Mouse (Mus musculus) forebrain, embryonic 15.5 days (tissue): ENCODE results near the gene Lyst. TPM values are rescaled to one million over a fixed set of nuclear protein-coding genes. Genes with fewer than 3 reads are reported as not detected.

Experiments
- ATAC-seq: fragments of 200-750 bp; cut with Nextera tagmentation; replicated peaks from 2 replicates; pipeline ENCODE4 v1.8.0; 2017; ENCODE audit warnings: mild to moderate bottlenecking, moderate TSS enrichment, moderate library complexity
- H3K27ac ChIP-seq: fragments of 300-500 bp; sonication (generic); replicated peaks from 2 replicates; pipeline ENCODE4 v1.5.1; 2015; ENCODE audit warnings: mild to moderate bottlenecking, inconsistent platforms
- H3K27me3 ChIP-seq: fragments of 300-500 bp; sonication (generic); 2 replicates; pipeline ENCODE4 v1.6.1; 2015; ENCODE audit warnings: inconsistent platforms
- H3K36me3 ChIP-seq: fragments of 300-500 bp; sonication (generic); 2 replicates; pipeline ENCODE4 v1.6.1; 2015; ENCODE audit warnings: mild to moderate bottlenecking, inconsistent platforms
- H3K4me1 ChIP-seq: fragments of 300-500 bp; sonication (generic); 2 replicates; pipeline ENCODE4 v1.6.1; 2015; ENCODE audit warnings: inconsistent platforms
- H3K4me2 ChIP-seq: fragments of 300-500 bp; sonication (generic); replicated peaks from 2 replicates; pipeline ENCODE4 v1.6.1; 2015; ENCODE audit warnings: mild to moderate bottlenecking, inconsistent platforms
- H3K4me3 ChIP-seq: fragments of 300-500 bp; sonication (generic); 2 replicates; pipeline ENCODE4 v1.5.1; 2015; ENCODE audit warnings: mild to moderate bottlenecking, inconsistent platforms
- H3K9ac ChIP-seq: fragments of 300-500 bp; sonication (generic); replicated peaks from 2 replicates; pipeline ENCODE4 v1.6.1; 2015; ENCODE audit warnings: mild to moderate bottlenecking, inconsistent platforms
- H3K9me3 ChIP-seq: fragments of 300-500 bp; sonication (generic); 2 replicates; pipeline ENCODE4 v1.6.1; 2016; ENCODE audit warnings: inconsistent platforms
- WGBS: fragments of 180-500 bp; shearing (Covaris S2); methylation state at CpG from one replicate; pipeline ENCODE4 v1.1.7; 2015; ENCODE audit warnings: mixed read lengths; 5-methylcytosine and 5-hydroxymethylcytosine counted together
- polyA plus RNA-seq: library from polyadenylated mRNA; unstranded; fragments of >200 nt; fragmentation: Nextera tagmentation; extraction: Ambion mirVana; gene quantifications from 2 replicates; pipeline ENCODE4 v1.2.1, GENCODE M21; 2015

Lyst gene
- polyA plus RNA-seq, 1 experiment from 2014 or later = 4.1 TPM

DNA sequence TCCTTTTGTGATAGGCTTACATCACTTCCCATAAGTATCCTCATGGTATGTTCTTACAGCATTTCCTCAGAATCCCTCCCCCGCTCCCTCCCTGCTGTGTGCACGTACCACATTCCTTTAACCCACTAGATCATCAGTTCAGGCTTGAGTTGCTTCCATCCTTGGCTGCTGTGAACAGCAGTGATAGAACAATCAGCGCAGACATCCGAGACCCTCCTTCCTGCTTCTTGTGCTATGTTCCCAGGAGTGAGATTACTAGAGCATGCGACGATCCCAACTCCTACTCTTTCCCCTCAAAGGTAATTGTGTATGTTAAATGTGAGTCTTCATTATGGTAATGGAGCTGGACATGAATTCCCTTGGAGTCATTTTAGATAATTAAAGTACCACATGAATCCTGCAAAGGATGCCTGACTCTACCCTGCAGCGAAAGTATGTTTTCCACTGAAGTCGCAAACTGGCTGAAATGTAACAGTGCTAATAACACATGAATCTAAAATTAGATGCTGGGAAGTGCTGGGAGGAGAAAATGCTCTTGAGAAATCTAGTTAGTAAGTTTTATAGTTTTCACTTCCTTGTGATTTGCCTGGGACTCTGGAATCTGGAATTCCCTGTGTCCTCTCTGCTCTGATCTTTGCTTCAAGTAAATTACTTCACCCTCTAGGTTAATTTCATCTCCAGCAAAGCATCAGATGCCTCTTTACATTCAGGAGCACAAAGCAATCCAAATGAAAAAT, 13.6 kb upstream of the Lyst start:
- Histone ChIP-seq H3K9ac (no peak overlapping the region), H3K36me3 (no peaks in the 10 kb centered on the region), H3K9me3 (no peaks in the 10 kb centered on the region), H3K4me2 (no peak overlapping the region), H3K27ac (no peak overlapping the region), H3K27me3 (no peaks in the 10 kb centered on the region), H3K4me3 (no peak overlapping the region), H3K4me1 (peaks cover 20% of the 10 kb centered on the region)
- no peak for ATAC-seq
- WGBS = 48% methylated on average over 8 of the region's 8 CpGs

DNA sequence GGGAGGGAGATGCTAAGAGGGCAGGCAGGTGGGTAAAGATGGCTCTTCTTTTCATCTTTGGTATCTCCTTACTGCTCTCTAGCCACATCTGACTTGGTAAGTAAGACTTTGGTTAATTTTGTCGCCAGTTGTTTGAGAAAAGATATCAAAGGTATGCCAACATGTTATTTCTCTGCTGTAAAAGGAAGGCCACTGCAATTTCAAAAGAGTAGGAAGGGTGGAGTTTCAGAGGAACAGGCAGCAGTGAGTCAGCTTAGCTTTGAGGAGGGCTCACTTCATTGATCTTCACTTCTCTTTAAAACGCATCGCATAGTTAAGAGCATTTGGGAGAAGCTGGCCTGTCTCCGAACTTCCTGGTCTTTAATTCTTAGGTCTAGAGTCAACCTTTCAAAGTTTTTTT, 8.2 kb upstream of the Lyst start:
- H3K27ac ChIP-seq = no peak overlapping the region
- H3K4me2 ChIP-seq = no peak overlapping the region
- WGBS = 81% methylated on average over 4 of the region's 4 CpGs
- H3K9ac ChIP-seq = no peak overlapping the region
- ATAC-seq = no peak
- H3K4me3 ChIP-seq = no peak overlapping the region
- no peaks in the 10 kb centered on the region for H3K27me3 ChIP-seq
- no peaks in the 10 kb centered on the region for H3K4me1 ChIP-seq
- no peaks in the 10 kb centered on the region for H3K9me3 ChIP-seq
- H3K36me3 ChIP-seq = no peaks in the 10 kb centered on the region

DNA sequence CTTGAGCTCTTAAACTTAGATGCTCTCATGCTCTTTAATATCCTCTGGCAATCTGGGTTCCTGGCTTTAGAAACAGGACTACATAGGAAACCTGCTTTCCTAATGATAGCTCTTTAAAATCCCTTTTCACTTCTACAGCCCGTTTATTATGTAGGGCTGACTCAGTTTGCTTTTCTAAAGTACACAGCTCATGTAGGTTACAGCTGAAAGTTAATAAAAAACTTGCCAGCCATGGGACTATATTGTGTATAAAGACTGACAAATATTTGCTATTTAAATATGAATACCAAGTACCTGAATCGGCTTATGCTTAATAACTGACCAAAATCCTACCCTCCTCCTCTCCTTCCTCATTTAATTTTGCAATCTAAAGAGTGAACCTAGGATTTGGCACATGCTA, 6.7 kb upstream of the Lyst start:
- H3K9ac ChIP-seq = no peak overlapping the region
- H3K27me3 ChIP-seq = no peaks in the 10 kb centered on the region
- H3K36me3 ChIP-seq = no peaks in the 10 kb centered on the region
- H3K27ac ChIP-seq = no peak overlapping the region
- no peaks in the 10 kb centered on the region for H3K4me1 ChIP-seq
- no peak overlapping the region for H3K4me2 ChIP-seq
- H3K9me3 ChIP-seq = no peaks in the 10 kb centered on the region
- WGBS = 37% methylated on average over 2 of the region's 2 CpGs
- H3K4me3 ChIP-seq = no peak overlapping the region
- ATAC-seq = no peak

DNA sequence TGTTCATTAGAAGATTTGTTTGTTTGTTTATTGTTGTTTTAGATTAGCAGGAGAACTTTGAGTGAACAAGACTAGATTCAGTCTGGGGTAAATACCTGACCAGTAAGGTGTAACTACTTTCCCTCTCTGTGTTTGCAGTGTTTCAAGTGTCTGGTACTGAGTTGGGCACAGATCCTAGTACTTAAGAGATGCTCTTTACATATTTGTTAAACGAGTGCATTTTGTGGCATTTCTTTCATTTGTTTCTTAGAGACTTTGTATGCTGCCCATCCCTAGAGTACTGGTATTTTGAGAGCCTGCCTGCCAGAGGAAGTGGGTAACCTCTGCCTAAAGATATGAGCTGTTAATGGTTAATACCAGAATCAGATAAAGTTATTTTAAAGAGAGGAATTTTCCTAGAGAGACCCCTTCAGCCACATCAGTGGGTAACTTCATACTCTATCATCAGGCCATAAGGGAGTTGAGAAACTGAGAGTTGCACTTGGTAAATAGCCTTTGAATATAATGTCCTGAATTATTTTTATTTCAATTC, 2.5 kb upstream of the Lyst start:
- no peaks in the 10 kb centered on the region for H3K27me3 ChIP-seq
- no peaks in the 10 kb centered on the region for H3K9me3 ChIP-seq
- no peaks in the 10 kb centered on the region for H3K36me3 ChIP-seq
- H3K4me2 ChIP-seq = no peak overlapping the region
- WGBS = 78% methylated on average over 1 of the region's 1 CpGs
- ATAC-seq = no peak
- no peak overlapping the region for H3K4me3 ChIP-seq
- H3K9ac ChIP-seq = no peak overlapping the region
- H3K4me1 ChIP-seq = peaks cover 13% of the 10 kb centered on the region
- H3K27ac ChIP-seq = no peak overlapping the region

DNA sequence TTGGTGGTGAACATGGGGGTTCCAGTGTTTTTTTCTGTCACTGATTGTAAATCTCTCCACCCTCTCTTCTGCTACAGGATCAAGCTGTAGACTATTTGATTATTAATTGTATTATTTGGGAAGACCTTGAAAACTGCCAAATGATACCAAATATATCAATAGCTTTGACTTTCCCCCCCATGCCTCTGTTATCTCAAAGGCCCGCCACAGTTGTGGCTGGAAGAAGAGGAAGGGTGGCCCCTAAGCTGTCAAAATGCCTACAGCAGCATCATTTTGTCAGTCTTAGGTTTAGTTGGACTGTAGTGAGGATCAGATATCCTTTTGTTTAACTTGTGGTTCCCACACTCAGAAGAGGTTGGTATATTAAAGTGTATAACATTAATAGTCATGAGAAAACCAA, 1.7 kb upstream of the Lyst start:
- Histone ChIP-seq H3K9ac (no peak overlapping the region), H3K4me1 (peaks cover 13% of the 10 kb centered on the region), H3K27me3 (no peaks in the 10 kb centered on the region), H3K36me3 (no peaks in the 10 kb centered on the region), H3K27ac (no peak overlapping the region), H3K4me3 (no peak overlapping the region), H3K9me3 (no peaks in the 10 kb centered on the region), H3K4me2 (no peak overlapping the region)
- ATAC-seq = no peak
- WGBS = 89% methylated on average over 1 of the region's 1 CpGs

DNA sequence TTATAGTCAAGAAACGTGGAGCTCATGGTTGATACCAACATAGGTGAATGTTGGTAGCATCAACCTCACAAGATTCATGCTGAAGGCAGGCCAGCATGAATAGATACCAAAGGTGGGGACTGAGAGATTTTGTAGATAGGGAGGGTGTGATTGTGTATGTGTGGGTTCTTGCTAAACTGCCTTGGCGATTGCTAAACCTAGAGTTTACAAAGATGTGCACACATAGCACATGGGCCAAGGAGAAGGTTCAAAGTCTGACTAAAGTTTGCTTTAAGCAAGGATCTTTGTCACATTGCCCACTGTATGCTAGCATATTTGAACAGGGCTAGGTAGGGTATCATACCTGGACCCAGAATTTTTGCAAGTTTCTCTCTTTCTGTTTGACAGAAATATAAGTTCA, 1.2 kb upstream of the Lyst start:
- no peak overlapping the region for H3K9ac ChIP-seq
- no peak overlapping the region for H3K4me3 ChIP-seq
- WGBS = 83% methylated on average over 2 of the region's 2 CpGs
- H3K4me1 ChIP-seq = peaks cover 13% of the 10 kb centered on the region
- no peaks in the 10 kb centered on the region for H3K36me3 ChIP-seq
- H3K27me3 ChIP-seq = no peaks in the 10 kb centered on the region
- no peak for ATAC-seq
- no peaks in the 10 kb centered on the region for H3K9me3 ChIP-seq
- no peak overlapping the region for H3K27ac ChIP-seq
- H3K4me2 ChIP-seq = no peak overlapping the region

DNA sequence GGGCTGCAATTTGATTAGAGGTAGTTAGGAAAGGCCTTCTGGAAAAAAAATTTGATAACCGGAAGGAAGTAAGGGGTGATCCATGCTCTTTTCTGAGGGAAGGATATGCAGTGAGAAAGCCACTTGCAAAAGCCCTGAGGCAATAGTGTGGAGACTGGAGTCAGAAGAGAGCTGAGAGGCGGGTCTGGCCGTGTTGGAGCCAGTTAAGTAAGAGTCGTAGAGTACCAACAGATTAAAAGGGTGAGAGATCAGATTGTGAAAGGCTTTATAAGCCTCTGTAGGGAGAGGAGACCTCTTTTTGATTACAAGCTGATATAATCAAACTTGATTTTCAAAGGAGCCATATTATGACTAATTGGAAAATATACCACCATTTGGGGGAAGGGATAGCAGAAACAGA, 1.7 kb downstream of the Lyst start:
- Histone ChIP-seq H3K4me1 (peaks cover 13% of the 10 kb centered on the region), H3K27me3 (no peaks in the 10 kb centered on the region), H3K9ac (no peak overlapping the region), H3K4me3 (no peak overlapping the region), H3K4me2 (0 out of 2 replicates have a peak overlapping the region, but pooled peaks have one; percentile 4), H3K9me3 (no peaks in the 10 kb centered on the region), H3K27ac (no peak overlapping the region), H3K36me3 (no peaks in the 10 kb centered on the region)
- no peak for ATAC-seq
- 57% methylated on average over 4 of the region's 4 CpGs for WGBS

DNA sequence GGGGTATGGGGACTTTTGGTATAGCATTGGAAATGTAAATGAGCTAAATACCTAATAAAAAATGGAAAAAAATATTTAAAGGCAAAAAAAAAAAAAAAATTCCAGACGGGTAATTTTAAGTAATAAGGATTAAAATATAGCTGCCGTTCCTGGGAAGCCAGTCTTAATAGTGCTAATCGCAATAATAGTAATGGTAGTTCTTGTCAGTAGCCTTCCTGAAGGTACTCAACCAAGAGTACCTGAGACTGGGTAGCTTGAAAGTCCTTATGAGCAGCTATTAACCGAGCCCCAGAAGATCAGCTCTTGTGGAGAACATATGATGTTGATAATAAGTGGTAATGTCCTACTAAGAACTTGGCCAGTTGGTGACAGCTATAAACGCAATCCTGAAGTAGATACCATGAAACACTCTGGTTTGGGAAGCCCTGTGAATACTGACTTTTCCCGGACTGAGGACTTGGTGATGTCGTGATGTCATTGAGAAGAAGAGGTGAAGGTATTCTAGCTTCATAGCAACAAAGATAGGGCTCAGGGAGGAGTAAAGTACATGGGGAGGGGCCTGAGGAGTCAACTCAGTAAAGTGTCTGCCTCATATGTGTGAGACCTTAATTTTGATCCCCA, 6.3 kb downstream of the Lyst start:
- Histone ChIP-seq H3K27me3 (no peaks in the 10 kb centered on the region), H3K4me2 (no peak overlapping the region), H3K36me3 (no peaks in the 10 kb centered on the region), H3K27ac (no peak overlapping the region), H3K4me1 (peaks cover 5% of the 10 kb centered on the region; the same call in 1 of the 2 replicates), H3K4me3 (no peak overlapping the region), H3K9ac (no peak overlapping the region), H3K9me3 (no peaks in the 10 kb centered on the region)
- ATAC-seq = no peak
- 94% methylated on average over 7 of the region's 7 CpGs for WGBS

DNA sequence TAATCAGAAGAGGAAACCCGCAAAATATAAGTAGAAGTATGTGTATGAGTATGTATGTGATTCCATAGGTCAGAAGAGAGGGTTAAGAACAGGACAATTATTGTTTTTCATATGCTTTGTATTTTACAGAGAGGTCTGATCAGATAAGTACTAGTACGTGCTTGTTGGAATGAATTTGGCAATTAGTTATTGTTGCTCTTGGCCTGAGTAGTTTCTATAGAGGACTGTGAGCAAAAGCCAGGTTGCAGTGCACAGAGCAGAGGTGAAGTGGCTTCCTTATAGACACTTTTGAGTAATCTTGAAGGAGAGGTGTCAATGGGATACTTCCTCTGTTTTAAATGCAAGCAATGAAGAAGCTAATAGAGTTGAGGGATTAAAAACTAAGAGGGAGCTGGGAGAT, 7.7 kb downstream of the Lyst start:
- Histone ChIP-seq H3K36me3 (no peaks in the 10 kb centered on the region), H3K9me3 (no peaks in the 10 kb centered on the region), H3K27me3 (no peaks in the 10 kb centered on the region), H3K4me1 (no peaks in the 10 kb centered on the region), H3K9ac (no peak overlapping the region), H3K27ac (no peak overlapping the region), H3K4me3 (no peak overlapping the region), H3K4me2 (no peak overlapping the region)
- no peak for ATAC-seq
- WGBS = 85% methylated on average over 2 of the region's 2 CpGs

DNA sequence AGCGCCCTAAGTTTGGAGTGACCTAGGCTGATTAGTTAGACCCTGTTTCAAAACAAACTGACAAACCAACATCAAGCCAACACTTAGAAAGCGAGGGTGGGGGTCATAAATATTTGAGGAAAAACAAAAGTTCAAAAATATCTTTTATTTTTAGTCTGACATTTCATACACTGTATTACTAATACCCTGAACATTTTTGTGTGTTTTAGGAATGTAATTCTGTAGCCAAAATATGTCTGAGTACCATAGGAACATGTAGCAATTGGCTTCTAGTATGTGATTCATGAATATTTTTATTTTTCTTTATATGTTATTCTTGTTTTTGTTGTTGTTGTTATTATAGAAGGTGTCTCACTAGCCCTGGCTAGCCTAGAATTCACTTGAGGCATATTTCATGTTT, 11.2 kb downstream of the Lyst start:
- no peak overlapping the region for H3K27ac ChIP-seq
- H3K27me3 ChIP-seq = no peaks in the 10 kb centered on the region
- no peaks in the 10 kb centered on the region for H3K9me3 ChIP-seq
- no peak for ATAC-seq
- H3K4me1 ChIP-seq = no peaks in the 10 kb centered on the region
- H3K4me3 ChIP-seq = no peak overlapping the region
- 96% methylated on average over 2 of the region's 2 CpGs for WGBS
- H3K4me2 ChIP-seq = no peak overlapping the region
- H3K36me3 ChIP-seq = no peaks in the 10 kb centered on the region
- H3K9ac ChIP-seq = no peak overlapping the region

DNA sequence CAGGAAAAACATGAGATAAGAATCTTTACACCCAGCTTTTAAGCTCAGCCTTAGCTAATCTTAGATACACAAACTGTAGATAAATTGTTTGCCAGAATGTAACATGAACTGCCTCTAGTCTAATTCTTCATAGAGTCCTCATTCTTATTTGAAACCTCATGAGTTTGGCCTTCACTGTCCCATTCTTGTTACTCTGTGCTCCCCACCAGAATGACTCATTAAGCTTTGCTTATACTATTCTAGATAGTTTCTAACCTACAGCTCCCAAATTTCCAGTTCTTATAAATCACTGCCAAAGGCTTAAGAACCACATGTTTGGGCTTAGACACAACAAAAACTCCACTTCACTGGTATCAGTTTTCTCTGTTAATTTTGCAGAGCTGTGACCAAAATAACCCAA, 16.0 kb downstream of the Lyst start:
- H3K9ac ChIP-seq = no peak overlapping the region
- H3K9me3 ChIP-seq = no peaks in the 10 kb centered on the region
- no peak for ATAC-seq
- no peaks in the 10 kb centered on the region for H3K27me3 ChIP-seq
- H3K4me1 ChIP-seq = no peaks in the 10 kb centered on the region
- H3K4me2 ChIP-seq = no peak overlapping the region
- H3K27ac ChIP-seq = no peak overlapping the region
- no peak overlapping the region for H3K4me3 ChIP-seq
- no peaks in the 10 kb centered on the region for H3K36me3 ChIP-seq

DNA sequence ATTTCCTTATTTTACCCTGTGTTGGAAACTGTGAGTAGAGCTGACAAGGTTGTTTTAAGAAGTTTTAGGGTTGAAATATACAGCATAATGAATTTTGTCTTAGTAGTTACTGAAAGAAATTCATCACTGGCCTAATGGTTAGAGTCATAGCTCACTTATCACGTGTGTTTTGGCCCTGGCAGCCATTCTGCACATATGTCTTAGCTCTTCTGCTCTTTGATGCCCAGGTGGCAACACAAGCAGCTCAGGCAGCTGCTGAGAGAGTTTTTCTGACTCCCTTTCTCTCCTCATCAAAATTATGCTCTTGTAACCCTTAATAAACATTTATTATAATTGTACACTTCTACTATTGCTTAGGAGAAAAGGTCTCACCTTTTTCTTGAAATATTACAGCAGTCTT, 18.1 kb downstream of the Lyst start:
- Histone ChIP-seq H3K36me3 (no peaks in the 10 kb centered on the region), H3K4me1 (no peaks in the 10 kb centered on the region), H3K4me3 (no peak overlapping the region), H3K9ac (no peak overlapping the region), H3K9me3 (no peaks in the 10 kb centered on the region), H3K27me3 (no peaks in the 10 kb centered on the region), H3K27ac (no peak overlapping the region), H3K4me2 (no peak overlapping the region)
- no peak for ATAC-seq
- WGBS = 46% methylated on average over 1 of the region's 1 CpGs

DNA sequence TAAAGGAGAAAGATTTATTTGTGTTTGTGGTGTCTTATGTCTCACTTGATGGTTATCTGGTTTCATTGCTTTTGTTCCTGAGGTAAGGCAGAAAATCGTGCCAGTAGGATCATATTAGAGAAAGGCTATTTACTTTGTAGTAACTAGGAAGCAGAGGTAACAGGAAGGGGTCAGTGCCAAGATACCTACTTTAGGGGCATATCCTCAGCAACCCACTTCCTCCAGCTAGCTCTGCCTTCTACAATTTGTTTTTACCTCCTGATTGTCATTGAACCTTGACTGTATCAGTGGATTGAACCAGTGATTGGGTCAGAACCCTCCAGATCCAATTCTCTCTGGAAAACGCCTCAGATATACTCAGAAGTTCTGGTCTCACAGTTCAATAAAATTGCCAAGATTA, 19.5 kb downstream of the Lyst start:
- Histone ChIP-seq H3K4me2 (no peak overlapping the region), H3K36me3 (no peaks in the 10 kb centered on the region), H3K4me1 (no peaks in the 10 kb centered on the region), H3K27ac (no peak overlapping the region), H3K9ac (no peak overlapping the region), H3K4me3 (no peak overlapping the region), H3K27me3 (no peaks in the 10 kb centered on the region), H3K9me3 (no peaks in the 10 kb centered on the region)
- no peak for ATAC-seq
- 84% methylated on average over 2 of the region's 2 CpGs for WGBS
